11 mouse cellular contexts compared by ENCODE assay signal in the genomic region with DNA sequence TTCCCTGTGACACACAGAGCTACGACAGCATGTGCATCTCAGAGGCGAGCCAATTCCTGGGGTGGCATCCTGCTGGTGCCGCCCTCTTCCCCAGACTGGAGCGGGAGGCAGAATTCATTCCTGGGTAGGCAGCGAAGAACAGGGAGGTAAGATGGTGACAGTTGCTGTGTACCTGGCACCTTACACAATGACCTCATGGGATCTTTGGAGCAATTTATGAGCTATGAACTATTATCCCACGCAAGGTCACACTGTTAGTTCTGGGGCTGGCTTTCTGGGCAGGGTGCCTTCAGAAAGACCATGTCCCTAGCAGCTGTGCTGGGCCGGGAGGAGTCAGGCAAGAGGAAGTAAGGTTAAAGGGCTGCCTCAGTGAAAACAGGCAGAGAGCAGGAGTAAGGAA.
DNase-seq lines count a peak whose midpoint lies in the region; ATAC-seq and TF ChIP-seq lines count a peak whose summit lies in the region.
"Had no signal": no experiment of that assay in that cellular context is flagged by ENCODE, and none has a peak within 500 bp of the region (broad histone marks: within the 10 kb centered on the region; RNA-seq: fewer than 3 reads in every experiment).

No protein-coding gene starts in this region.

- H3K4me2 ChIP-seq in embryonic facial prominence, embryonic 11.5 days (ENCODE audit: low read depth, low read length) = no peak overlapping the region
- H3K4me2 ChIP-seq: limb, embryonic 15.5 days had no signal

- H3K36me3 ChIP-seq in heart, adult 2 months (ENCODE audit: control insufficient read depth, insufficient read depth, low read length) = no peaks in the 10 kb centered on the region
- peaks cover 89% of the 10 kb centered on the region for H3K36me3 ChIP-seq in megakaryocyte, embryonic 14.5 days (replicated peaks; ENCODE audit: low read length)
- no peaks in the 10 kb centered on the region for H3K36me3 ChIP-seq in embryonic facial prominence, embryonic 11.5 days (replicated peaks; ENCODE audit: control insufficient read depth, insufficient read depth, low read depth, low read length)
- H3K36me3 ChIP-seq in limb, embryonic 10.5 days = peaks cover 13% of the 10 kb centered on the region

- no peak for TF ChIP-seq EP300 in heart, adult 2 months (IDR thresholded peaks at IDR 0.05; ENCODE audit: insufficient read depth, low read depth, low read length)

- no peaks in the 10 kb centered on the region for H3K27me3 ChIP-seq in heart, adult 2 months (ENCODE audit: control insufficient read depth, insufficient read depth, low read length)
- no peaks in the 10 kb centered on the region for H3K27me3 ChIP-seq in megakaryocyte, embryonic 14.5 days (replicated peaks)
- H3K27me3 ChIP-seq in embryonic facial prominence, embryonic 11.5 days (ENCODE audit: control insufficient read depth, insufficient read depth, low read length) = no peaks in the 10 kb centered on the region
- no peaks in the 10 kb centered on the region for H3K27me3 ChIP-seq in limb, embryonic 10.5 days (ENCODE audit: low read depth, poor library complexity, severe bottlenecking)
- H3K27me3 ChIP-seq: limb, embryonic 15.5 days had no signal

- no peak for DNase-seq in heart, adult 2 months
- DNase-seq in heart, postnatal 36 days = no peak
- no peak for DNase-seq in embryonic facial prominence, embryonic 11.5 days (ENCODE audit: low spot score)
- peak; percentile 37 for DNase-seq in limb, embryonic 10.5 days (ENCODE audit: low spot score)
- DNase-seq in frontal cortex, postnatal 36 days (ENCODE audit: low spot score in 2 of 2) = no peak
- DNase-seq: thymus, postnatal 14 days had no signal

- peak overlapping the region; percentile 32 for H3K27ac ChIP-seq in heart, adult 2 months
- H3K27ac ChIP-seq in embryonic facial prominence, embryonic 11.5 days (replicated peaks; ENCODE audit: low read depth, low read length) = peak overlapping the region; percentile 32; the same call in 1 of the 2 replicates
- peak overlapping the region; percentile 82 for H3K27ac ChIP-seq in limb, embryonic 10.5 days
- H3K27ac ChIP-seq: limb, embryonic 15.5 days had no signal

- no peak for TF ChIP-seq POLR2A in heart, adult 2 months (IDR thresholded peaks at IDR 0.05; ENCODE audit: insufficient read depth, low read depth, low read length)

- TF ChIP-seq CTCF in heart, adult 2 months (IDR thresholded peaks at IDR 0.05) = no peak

- peaks cover 4% of the 10 kb centered on the region for H3K4me1 ChIP-seq in heart, adult 2 months (ENCODE audit: control insufficient read depth, insufficient read depth, low read length)
- peaks cover 31% of the 10 kb centered on the region for H3K4me1 ChIP-seq in megakaryocyte, embryonic 14.5 days
- H3K4me1 ChIP-seq in embryonic facial prominence, embryonic 11.5 days (ENCODE audit: control insufficient read depth, insufficient read depth, low read length) = no peaks in the 10 kb centered on the region
- peaks cover 59% of the 10 kb centered on the region for H3K4me1 ChIP-seq in limb, embryonic 10.5 days

- 71% methylated on average over 7 of the region's 7 CpGs for WGBS in heart, adult 2 months
- WGBS in embryonic facial prominence, embryonic 11.5 days = 68% methylated on average over 7 of the region's 7 CpGs
- WGBS in limb, embryonic 10.5 days = 57% methylated on average over 7 of the region's 7 CpGs

- ATAC-seq in megakaryocyte, adult 5-6 weeks (ENCODE audit: poor library complexity, severe bottlenecking) = no peak
- ATAC-seq in embryonic facial prominence, embryonic 11.5 days (replicated peaks; ENCODE audit: insufficient number of reproducible peaks, low FRiP score, low TSS enrichment, low read depth) = no peak
- no peak for ATAC-seq in monocyte, adult 5-6 weeks (replicated peaks; ENCODE audit: insufficient number of reproducible peaks, low FRiP score, low TSS enrichment, poor library complexity, severe bottlenecking)
- ATAC-seq: activated CD4-positive, CD25-positive, alpha-beta regulatory T cell, adult 4 months had no signal

- intact Hi-C loops in heart, adult 2 months (cut with DNase I) = loop anchor here (5.0 kb wide), 1 partner anchor 76 kb away; the partner anchor contains the start of gene Crtc3
- intact Hi-C loops in heart, postnatal 36 days (cut with DNase I) = no loop called here

- no peak overlapping the region for H3K9ac ChIP-seq in heart, adult 2 months (ENCODE audit: low read depth, low read length)
- no peak overlapping the region for H3K9ac ChIP-seq in embryonic facial prominence, embryonic 11.5 days (replicated peaks; ENCODE audit: low read length)
- H3K9ac ChIP-seq: limb, embryonic 15.5 days had no signal

- no peaks in the 10 kb centered on the region for H3K79me2 ChIP-seq in heart, adult 2 months (replicated peaks; ENCODE audit: control insufficient read depth, insufficient read depth, low read length)

- no peaks in the 10 kb centered on the region for H3K9me3 ChIP-seq in megakaryocyte, embryonic 14.5 days
- H3K9me3 ChIP-seq in embryonic facial prominence, embryonic 11.5 days (replicated peaks; ENCODE audit: control insufficient read depth, low read length) = no peaks in the 10 kb centered on the region
- no peaks in the 10 kb centered on the region for H3K9me3 ChIP-seq in limb, embryonic 10.5 days (replicated peaks)
- H3K9me3 ChIP-seq: limb, embryonic 15.5 days had no signal

- no peak overlapping the region for H3K4me3 ChIP-seq in heart, adult 2 months
- peak overlapping the region; percentile 33 for H3K4me3 ChIP-seq in megakaryocyte, embryonic 14.5 days (replicated peaks)
- no peak overlapping the region for H3K4me3 ChIP-seq in embryonic facial prominence, embryonic 11.5 days (ENCODE audit: low read depth, low read length)
- H3K4me3 ChIP-seq in limb, embryonic 10.5 days = no peak overlapping the region
- H3K4me3 ChIP-seq: limb, embryonic 15.5 days had no signal

Comparison
In these comparisons a context has a peak if more than half of its experiments do, and no peak if none do; other contexts are left out.
1. H3K27ac ChIP-seq: peak in every context shown above with its lines; median percentile 82 in limb, embryonic 10.5 days; 32 in heart, adult 2 months; 32 in embryonic facial prominence, embryonic 11.5 days.